Mouse (Mus musculus): ENCODE data around the gene Cd4. TPM values are rescaled to one million over a fixed set of nuclear protein-coding genes. Genes with fewer than 3 reads are reported as not detected.

The Cd4 gene
- polyA plus RNA-seq, 1 experiment from 2014 or later = 0.07 TPM

DNA sequence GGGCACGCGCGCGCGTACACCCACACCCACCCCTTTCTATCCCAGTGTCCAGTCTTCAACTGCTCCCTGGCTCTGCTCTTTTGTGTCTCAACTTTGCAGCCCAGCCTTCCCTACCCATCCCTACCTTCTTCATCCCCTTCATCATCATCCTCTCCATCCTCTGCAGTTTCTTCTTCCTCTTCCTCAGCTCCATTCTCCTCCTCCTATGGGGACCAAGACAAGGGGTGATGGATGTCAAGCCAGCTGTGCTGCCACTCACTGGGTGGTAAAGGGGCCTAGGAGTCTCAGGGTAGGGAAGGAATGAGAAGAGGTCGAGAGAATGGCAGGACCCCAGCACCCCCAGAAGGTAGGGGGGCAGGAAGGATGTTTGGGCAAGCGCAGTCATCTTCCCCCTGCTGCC lies 26.5 kb upstream of the Cd4 start:
- peak overlapping the region; percentile 100 for H3K9ac ChIP-seq (replicated peaks)
- H3K27me3 ChIP-seq = peaks cover 9% of the 10 kb centered on the region
- peak overlapping the region; percentile 94 for H3K4me3 ChIP-seq (replicated peaks)
- H3K27ac ChIP-seq = peak overlapping the region; percentile 100
- peaks cover 29% of the 10 kb centered on the region for H3K36me3 ChIP-seq
- H3K4me2 ChIP-seq (replicated peaks) = peak overlapping the region; percentile 99
- ATAC-seq = no peak
- 77% methylated on average over 7 of the region's 7 CpGs for WGBS
- peaks cover 65% of the 10 kb centered on the region for H3K4me1 ChIP-seq (replicated peaks)
- H3K9me3 ChIP-seq = no peaks in the 10 kb centered on the region

DNA sequence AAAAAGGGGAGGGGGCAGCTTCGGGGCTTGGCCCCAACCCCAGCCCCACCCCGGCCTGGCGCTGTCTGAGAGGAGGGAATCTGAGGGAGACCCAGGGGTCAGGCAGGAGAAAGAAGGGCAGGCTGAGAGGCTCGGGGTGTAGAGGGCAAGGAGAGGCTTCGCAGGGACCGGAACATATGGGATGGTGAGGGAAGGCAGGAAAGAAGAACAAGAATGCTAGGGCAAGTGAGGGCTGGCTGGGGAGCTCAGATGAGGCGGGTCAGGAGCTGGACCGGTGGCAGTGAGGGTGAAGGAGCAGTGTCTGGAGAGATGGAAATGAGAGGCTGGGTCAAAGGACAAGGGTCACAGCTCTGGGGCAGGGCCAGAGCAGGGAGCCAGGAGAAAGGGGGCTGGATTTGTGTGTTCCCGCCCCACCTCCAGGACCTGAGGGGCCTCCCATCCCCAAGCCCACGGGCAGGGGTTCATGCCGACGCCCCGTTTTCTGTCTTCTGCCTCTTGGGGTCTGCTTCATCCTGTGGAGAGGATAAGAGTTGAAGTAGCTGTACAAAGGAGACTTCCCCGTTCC lies 25.8 kb upstream of the Cd4 start:
- Histone ChIP-seq H3K27ac (peak overlapping the region; percentile 100), H3K4me3 (replicated peaks) (peak overlapping the region; percentile 94), H3K36me3 (peaks cover 29% of the 10 kb centered on the region), H3K4me2 (replicated peaks) (peak overlapping the region; percentile 99), H3K27me3 (peaks cover 12% of the 10 kb centered on the region), H3K9ac (replicated peaks) (peak overlapping the region; percentile 100), H3K9me3 (no peaks in the 10 kb centered on the region), H3K4me1 (replicated peaks) (peaks cover 60% of the 10 kb centered on the region)
- no peak for ATAC-seq
- 54% methylated on average over 14 of the region's 14 CpGs for WGBS

DNA sequence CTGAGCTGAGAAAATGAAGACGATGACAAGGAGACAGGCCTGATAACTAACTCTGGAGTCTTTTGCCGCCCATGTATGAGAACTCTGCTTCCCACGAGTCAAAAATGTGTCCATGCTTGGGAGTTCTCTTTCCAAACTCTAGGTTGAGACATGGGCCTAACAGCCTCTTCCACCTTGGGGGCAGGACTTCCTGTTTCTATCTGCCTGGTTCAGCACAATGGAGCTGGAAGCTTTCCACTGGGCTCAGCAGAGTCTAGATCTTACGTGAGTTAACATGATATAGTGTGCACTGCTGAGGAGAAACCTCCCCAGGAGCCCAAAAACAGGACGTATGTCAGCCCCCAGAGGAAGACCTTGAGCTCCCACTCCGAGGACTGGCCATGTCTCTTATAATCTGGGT lies 25.2 kb upstream of the Cd4 start:
- WGBS = 67% methylated on average over 6 of the region's 6 CpGs
- Histone ChIP-seq H3K27ac (peak overlapping the region; percentile 100), H3K4me2 (replicated peaks) (peak overlapping the region; percentile 99; the same call in 1 of the 2 replicates), H3K27me3 (peaks cover 16% of the 10 kb centered on the region), H3K9ac (replicated peaks) (peak overlapping the region; percentile 100; the same call in 1 of the 2 replicates), H3K4me3 (replicated peaks) (no peak overlapping the region; the same call in 1 of the 2 replicates), H3K9me3 (no peaks in the 10 kb centered on the region), H3K4me1 (replicated peaks) (peaks cover 54% of the 10 kb centered on the region), H3K36me3 (peaks cover 29% of the 10 kb centered on the region)
- no peak for ATAC-seq

DNA sequence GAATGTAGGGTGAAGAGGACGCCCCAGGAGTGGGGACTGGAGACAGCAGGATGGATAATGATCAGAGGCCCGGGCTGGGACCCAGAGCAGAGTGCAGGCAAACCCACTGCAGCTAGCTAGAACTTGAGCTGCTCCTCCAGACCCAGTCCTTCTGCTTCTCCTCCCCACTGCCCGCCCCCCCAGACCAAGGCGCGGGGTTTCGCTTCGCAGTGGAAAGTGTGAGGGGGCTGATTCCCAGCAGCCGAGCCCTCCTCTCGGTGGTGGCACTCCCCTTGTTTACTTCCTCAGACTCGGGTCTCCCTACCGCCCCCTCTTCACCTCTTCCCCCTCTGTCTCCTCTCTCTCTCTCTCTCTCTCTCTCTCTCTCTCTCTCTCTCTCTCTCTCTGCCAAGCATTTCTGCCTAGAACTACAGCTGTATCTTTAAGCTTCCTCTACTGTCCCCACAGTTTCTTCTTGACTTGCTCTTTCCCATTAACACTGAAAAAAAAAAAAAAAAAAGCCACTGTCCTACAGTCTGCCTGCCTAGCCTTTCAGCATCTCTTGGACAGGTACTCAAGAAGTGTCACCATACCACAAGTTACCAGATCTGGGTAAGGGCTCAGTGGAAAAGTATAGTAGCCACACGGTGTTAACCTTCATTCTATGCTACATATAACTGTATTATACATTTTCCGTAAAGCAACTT lies 23.7 kb upstream of the Cd4 start, which contains the start of gene Lag3:
Gene Lag3 (minus strand): TSS at position 173 of the 686 bp plus-strand sequence.
- Histone ChIP-seq H3K36me3 (peaks cover 29% of the 10 kb centered on the region), H3K27ac (0 out of 2 replicates have a peak within 1 kb of the TSS, but pooled peaks have one; percentile 6), H3K4me1 (replicated peaks) (peaks cover 52% of the 10 kb centered on the region), H3K9me3 (no peaks in the 10 kb centered on the region), H3K27me3 (peaks cover 20% of the 10 kb centered on the region), H3K4me2 (replicated peaks) (no peak within 1 kb of the TSS), H3K9ac (replicated peaks) (no peak within 1 kb of the TSS), H3K4me3 (replicated peaks) (no peak within 1 kb of the TSS)
- 21% methylated on average over 13 of the region's 13 CpGs for WGBS
- no peak for ATAC-seq

DNA sequence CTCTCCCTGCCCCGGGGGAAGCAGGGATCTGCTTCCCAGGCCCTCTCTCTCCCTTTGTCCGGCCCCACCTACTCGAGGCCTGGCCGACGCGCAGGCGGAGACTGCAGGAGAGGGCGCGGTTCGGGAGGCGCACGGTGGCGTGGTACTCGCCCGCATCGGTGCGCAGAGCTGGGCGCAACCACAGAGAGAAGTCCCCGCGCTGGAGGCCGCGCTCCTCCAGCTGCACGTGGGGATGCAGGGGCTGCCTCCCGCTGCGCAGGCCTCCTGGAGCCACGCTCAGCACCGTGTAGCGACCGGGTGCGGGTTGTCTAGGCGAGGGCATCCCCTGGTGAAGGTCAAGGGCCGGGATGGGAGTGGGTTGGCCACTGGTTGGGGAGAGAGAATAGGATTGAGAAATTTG lies 22.0 kb upstream of the Cd4 start:
- no peak overlapping the region for H3K4me3 ChIP-seq (replicated peaks)
- H3K9me3 ChIP-seq = no peaks in the 10 kb centered on the region
- peak overlapping the region; percentile 60 for H3K9ac ChIP-seq (replicated peaks)
- peak; percentile 27 for ATAC-seq
- peak overlapping the region; percentile 42 for H3K4me2 ChIP-seq (replicated peaks)
- WGBS = 2% methylated on average over 32 of the region's 32 CpGs
- peaks cover 29% of the 10 kb centered on the region for H3K36me3 ChIP-seq
- peak overlapping the region; percentile 49; the same call in 1 of the 2 replicates for H3K27ac ChIP-seq
- H3K4me1 ChIP-seq (replicated peaks) = peaks cover 47% of the 10 kb centered on the region
- peaks cover 20% of the 10 kb centered on the region for H3K27me3 ChIP-seq

DNA sequence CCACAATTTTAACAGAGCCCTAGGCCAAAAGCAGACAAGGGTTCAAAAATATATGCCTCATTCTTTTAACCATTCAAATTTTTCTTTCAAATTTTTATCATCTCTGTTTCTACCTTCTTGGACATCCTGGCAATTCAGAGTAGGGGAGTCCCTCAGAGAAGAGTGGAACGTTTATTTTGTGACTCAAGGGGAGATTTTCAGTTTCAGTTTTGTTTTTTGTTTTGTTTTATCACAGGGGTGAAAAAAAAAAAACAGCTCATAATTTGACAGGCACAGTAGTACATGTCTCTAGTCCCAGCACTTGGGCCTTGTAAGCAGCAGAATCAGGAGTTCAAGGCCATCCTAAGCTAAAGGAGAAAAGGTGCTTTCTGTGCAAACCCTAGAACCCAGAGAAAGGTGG lies 19.7 kb upstream of the Cd4 start:
- H3K36me3 ChIP-seq = peaks cover 6% of the 10 kb centered on the region; the same call in 1 of the 2 replicates
- no peak overlapping the region for H3K4me2 ChIP-seq (replicated peaks)
- WGBS = 85% methylated on average over 1 of the region's 1 CpGs
- H3K9me3 ChIP-seq = no peaks in the 10 kb centered on the region
- peaks cover 42% of the 10 kb centered on the region for H3K4me1 ChIP-seq (replicated peaks)
- H3K9ac ChIP-seq (replicated peaks) = no peak overlapping the region
- ATAC-seq = no peak
- no peak overlapping the region for H3K4me3 ChIP-seq (replicated peaks)
- H3K27ac ChIP-seq = no peak overlapping the region
- H3K27me3 ChIP-seq = peaks cover 20% of the 10 kb centered on the region

DNA sequence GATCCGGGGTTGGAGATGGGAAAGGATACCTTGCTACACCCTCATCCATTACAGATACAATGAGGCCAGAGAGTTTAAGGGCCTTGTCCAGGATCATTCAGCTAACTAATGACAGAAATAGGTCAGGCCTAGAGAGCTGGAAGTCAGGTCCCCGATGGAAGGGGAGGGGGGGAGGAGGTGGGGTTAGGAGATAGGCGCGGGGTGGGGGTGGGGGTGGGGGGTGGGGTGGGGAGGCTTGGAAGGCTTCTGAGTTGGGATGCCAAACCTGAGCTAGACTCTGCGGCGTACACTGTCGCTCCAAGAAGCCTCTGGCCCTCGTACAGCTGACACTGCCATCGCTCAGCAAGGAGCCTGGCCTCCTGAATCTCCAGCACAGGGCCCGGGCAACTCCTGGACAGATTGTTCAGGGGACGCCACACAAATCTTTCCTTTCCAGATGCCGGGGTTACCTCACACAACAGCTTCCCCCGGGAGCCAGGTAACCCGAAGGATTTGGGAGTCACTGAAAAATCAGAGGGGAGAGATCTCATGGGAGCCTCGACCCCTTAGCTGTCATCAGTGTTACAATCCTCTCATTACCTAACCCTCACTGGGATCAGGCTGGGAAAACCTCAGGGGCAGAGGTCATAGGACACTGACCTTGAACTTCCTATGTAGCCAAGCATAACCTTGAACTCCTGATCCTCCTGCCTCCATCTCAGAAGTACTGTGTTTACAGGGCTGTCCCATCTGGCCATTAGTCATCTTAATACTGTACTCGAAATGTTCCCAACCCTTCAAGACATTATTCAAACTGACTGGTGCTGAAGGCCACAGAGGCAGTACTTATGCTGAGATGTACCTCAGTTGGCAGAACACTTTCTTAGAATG lies 17.2 kb upstream of the Cd4 start:
- Histone ChIP-seq H3K27me3 (peaks cover 14% of the 10 kb centered on the region; the same call in 1 of the 2 replicates), H3K27ac (peak overlapping the region; percentile 99), H3K4me2 (replicated peaks) (peak overlapping the region; percentile 63), H3K9ac (replicated peaks) (peak overlapping the region; percentile 76), H3K4me1 (replicated peaks) (peaks cover 36% of the 10 kb centered on the region), H3K4me3 (replicated peaks) (peak overlapping the region; percentile 42), H3K9me3 (no peaks in the 10 kb centered on the region), H3K36me3 (no peaks in the 10 kb centered on the region)
- ATAC-seq = no peak
- 21% methylated on average over 16 of the region's 16 CpGs for WGBS

DNA sequence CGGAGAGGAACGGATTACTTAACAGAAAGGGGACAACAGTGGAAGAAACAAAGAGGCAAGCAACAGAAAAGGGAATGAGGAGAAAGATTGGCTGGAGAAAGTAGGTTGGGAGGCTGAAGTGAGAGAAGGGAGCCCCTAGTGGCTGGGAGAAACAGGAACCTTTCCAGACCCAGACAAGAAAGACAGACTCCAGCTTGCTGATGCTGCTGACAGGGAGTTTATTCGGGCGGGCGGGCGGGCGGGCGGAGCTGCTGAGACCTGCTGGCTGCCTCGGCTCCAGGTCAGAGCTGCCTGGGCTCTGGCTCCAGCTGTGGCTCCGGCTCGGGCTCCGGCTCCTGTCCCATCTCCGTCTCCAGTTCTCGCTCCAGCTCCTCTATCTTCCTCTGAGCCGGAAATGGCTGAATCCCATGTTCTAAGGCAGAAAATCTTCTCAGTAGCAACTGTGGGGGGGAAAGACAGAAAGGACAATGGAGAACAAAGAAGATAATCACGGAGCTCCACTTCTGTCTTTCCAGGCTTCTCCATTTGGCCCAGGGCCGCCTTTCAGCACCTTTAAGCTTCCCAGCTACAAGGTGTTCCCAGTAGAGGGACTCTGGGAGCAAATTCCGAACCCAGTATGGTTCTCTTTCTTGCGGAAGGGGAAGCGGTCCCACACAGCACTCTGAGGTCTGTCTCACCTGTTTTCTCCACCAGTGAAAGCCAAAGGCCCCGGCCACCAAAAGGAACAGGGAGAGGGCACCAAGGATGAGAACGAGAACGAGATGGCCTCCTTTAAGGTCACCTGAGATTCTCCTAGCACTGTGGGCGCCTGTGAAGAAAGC lies 16.4 kb upstream of the Cd4 start:
- peak overlapping the region; percentile 42 for H3K4me3 ChIP-seq (replicated peaks)
- ATAC-seq = peak; percentile 76
- H3K4me2 ChIP-seq (replicated peaks) = peak overlapping the region; percentile 63
- peaks cover 11% of the 10 kb centered on the region; the same call in 1 of the 2 replicates for H3K27me3 ChIP-seq
- H3K36me3 ChIP-seq = no peaks in the 10 kb centered on the region
- H3K9ac ChIP-seq (replicated peaks) = peak overlapping the region; percentile 76
- WGBS = 6% methylated on average over 24 of the region's 24 CpGs
- H3K27ac ChIP-seq = peak overlapping the region; percentile 99
- H3K9me3 ChIP-seq = no peaks in the 10 kb centered on the region
- peaks cover 28% of the 10 kb centered on the region for H3K4me1 ChIP-seq (replicated peaks)

DNA sequence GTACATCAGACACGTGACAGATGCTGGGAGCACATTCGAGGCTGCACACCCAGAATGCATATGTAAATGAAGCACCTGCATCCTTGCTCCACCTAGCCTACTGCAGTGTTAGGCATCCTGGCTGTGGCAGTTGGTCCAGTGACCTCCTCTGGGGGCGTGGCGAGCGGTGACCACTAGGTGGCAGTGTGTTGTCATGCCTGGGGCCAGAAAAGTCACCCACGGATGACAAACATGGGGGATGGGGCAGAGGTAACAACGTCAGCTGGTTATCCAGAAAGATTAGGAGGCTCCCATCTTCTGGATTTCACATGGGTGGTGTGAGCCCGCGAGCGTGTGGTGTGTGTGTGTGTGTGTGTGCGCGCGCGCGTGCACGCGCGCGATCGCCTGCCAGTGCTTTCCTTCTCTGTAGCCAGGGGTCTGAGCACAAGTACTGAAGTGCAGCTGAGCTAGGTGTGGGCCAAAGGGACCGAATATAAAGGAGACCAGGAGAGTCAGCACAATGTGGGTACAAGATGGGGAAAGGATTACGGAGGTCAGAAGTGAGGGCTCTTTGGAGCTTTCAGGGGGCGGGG lies 15.6 kb upstream of the Cd4 start:
- Histone ChIP-seq H3K9ac (replicated peaks) (peak overlapping the region; percentile 76), H3K27ac (peak overlapping the region; percentile 99), H3K4me1 (replicated peaks) (peaks cover 28% of the 10 kb centered on the region), H3K36me3 (no peaks in the 10 kb centered on the region), H3K4me2 (replicated peaks) (peak overlapping the region; percentile 63), H3K27me3 (0 out of 2 replicates have a peak, but pooled peaks cover 8% of the 10 kb centered on the region), H3K9me3 (no peaks in the 10 kb centered on the region), H3K4me3 (replicated peaks) (peak overlapping the region; percentile 42)
- WGBS = under 1% methylated on average over 23 of the region's 23 CpGs
- peak; percentile 89 for ATAC-seq

DNA sequence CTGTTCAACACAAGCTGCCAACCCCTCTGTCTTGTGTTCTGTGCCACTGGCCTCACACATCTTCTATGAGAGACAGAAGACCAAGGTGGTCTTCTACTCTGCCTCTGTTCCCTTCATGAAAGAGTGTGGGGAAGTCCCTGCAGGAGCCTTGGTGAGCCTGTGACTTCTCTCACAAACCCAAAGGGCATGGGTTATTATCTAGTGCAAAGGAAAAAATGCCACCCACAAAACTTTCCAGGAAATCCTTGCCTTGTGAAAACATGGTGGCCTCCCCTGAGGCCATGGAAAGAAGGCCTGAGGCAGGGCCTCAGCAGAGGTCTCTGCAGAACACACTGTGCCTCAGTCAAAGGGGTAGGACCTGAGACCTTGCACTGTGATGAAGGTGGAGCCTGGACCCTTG lies 13.8 kb upstream of the Cd4 start:
- ATAC-seq = no peak
- Histone ChIP-seq H3K27me3 (no peaks in the 10 kb centered on the region), H3K4me3 (replicated peaks) (no peak overlapping the region), H3K9me3 (no peaks in the 10 kb centered on the region), H3K36me3 (no peaks in the 10 kb centered on the region), H3K27ac (no peak overlapping the region), H3K4me1 (replicated peaks) (peaks cover 28% of the 10 kb centered on the region), H3K9ac (replicated peaks) (no peak overlapping the region), H3K4me2 (replicated peaks) (no peak overlapping the region)

All from midbrain, embryonic 13.5 days (tissue).